Mouse (Mus musculus) kidney, embryonic 14.5 days (tissue): ENCODE results near the gene Ttll11. TPM values are rescaled to one million over a fixed set of nuclear protein-coding genes. Genes with fewer than 3 reads are reported as not detected.

ENCODE experiments used
- ATAC-seq: fragments of 200-750 bp; cut with Nextera tagmentation; 2 replicates; pipeline ENCODE4 v1.8.0; 2017; ENCODE audit warnings: moderate number of reproducible peaks, mild to moderate bottlenecking, moderate TSS enrichment, moderate library complexity; ENCODE audit not compliant: low FRiP score, low TSS enrichment
- H3K27ac ChIP-seq: fragments of 300-500 bp; sonication (generic); 2 replicates; pipeline ENCODE4 v1.5.1; 2014; ENCODE audit warnings: low read depth, mild to moderate bottlenecking, low read length, moderate library complexity, mixed read lengths
- H3K27me3 ChIP-seq: fragments of 300-500 bp; sonication (generic); 2 replicates; pipeline ENCODE4 v1.6.1; 2014; ENCODE audit warnings: mild to moderate bottlenecking, low read length; ENCODE audit not compliant: control insufficient read depth, insufficient read depth
- H3K36me3 ChIP-seq: fragments of 300-500 bp; sonication (generic); 2 replicates; pipeline ENCODE4 v1.6.1; 2014; ENCODE audit warnings: low read length, mixed read lengths; ENCODE audit not compliant: control insufficient read depth, insufficient read depth
- H3K4me1 ChIP-seq: fragments of 300-500 bp; sonication (generic); 2 replicates; pipeline ENCODE4 v1.6.1; 2014; ENCODE audit warnings: low read length, mixed read lengths; ENCODE audit not compliant: control insufficient read depth, insufficient read depth
- H3K4me2 ChIP-seq: fragments of 300-500 bp; sonication (generic); replicated peaks from 2 replicates; pipeline ENCODE4 v1.6.1; 2014; ENCODE audit warnings: low read depth, mild to moderate bottlenecking, low read length
- H3K4me3 ChIP-seq: fragments of 300-500 bp; sonication (generic); 2 replicates; pipeline ENCODE4 v1.5.1; 2014; ENCODE audit warnings: mild to moderate bottlenecking, low read length
- H3K9ac ChIP-seq: fragments of 300-500 bp; sonication (generic); 2 replicates; pipeline ENCODE4 v1.6.1; 2014; ENCODE audit warnings: low read depth, mild to moderate bottlenecking, low read length, moderate library complexity
- H3K9me3 ChIP-seq: fragments of 300-500 bp; sonication (generic); 2 replicates; pipeline ENCODE4 v1.6.1; 2016; ENCODE audit warnings: low read length; ENCODE audit not compliant: control insufficient read depth
- WGBS: fragments of 180-500 bp; shearing (Covaris S2); extraction: QIAGEN DNeasy Blood & Tissue Kit; methylation state at CpG from one replicate; pipeline ENCODE4 v1.1.7; 2014; 5-methylcytosine and 5-hydroxymethylcytosine counted together
- polyA plus RNA-seq: library from polyadenylated mRNA; unstranded; fragments of >200 nt; fragmentation: Nextera tagmentation; extraction: Ambion mirVana; gene quantifications from 2 replicates; pipeline ENCODE4 v1.2.1, GENCODE M21; 2014

Ttll11 gene
- polyA plus RNA-seq, 1 experiment from 2014 or later: 0.58 TPM

DNA sequence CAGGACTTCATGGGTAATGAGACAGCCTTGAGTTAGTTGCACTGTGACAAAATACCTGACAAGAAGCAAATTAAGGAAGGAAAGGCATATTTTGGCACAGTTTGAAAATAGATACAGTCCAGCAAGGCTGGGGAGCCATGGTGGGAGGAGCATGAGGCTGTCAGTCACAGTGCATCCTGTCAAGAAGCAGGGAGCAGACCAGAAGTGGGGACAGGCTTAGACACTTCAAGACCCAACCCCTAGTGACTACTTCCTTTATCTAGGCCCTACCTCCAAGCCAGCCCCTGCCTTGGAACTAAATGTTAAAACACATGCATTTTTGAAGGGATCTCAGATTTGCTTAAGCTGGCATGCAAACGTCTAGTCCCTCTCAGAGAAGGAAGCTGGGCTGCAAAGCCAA lies 20.7 kb upstream of the Ttll11 start:
- Histone ChIP-seq H3K36me3 (no peaks in the 10 kb centered on the region), H3K4me1 (no peaks in the 10 kb centered on the region), H3K9me3 (no peaks in the 10 kb centered on the region), H3K9ac (no peak overlapping the region), H3K4me3 (no peak overlapping the region), H3K4me2 (no peak overlapping the region), H3K27me3 (no peaks in the 10 kb centered on the region), H3K27ac (no peak overlapping the region)
- WGBS: 68% methylated on average over 1 of the region's 1 CpGs
- ATAC-seq: no peak

DNA sequence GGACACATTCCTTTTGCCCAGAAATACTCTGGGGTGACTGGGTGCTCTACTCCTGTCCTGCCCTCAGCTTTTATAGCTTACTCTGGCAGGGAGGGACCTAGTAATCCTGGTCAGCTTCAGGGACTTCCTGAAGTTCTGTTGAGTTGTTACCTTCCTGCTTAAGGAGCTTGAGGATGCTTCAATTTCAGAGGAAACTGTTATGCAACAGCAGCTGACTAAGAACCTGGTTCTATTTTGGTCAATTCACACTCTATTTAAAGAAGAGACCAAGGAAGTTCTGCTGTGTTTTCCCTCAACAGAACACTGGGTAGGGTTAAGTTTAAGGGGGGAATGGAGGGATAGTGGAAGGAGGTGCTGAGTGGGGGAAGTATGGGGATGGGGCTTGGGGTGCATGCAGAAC lies 19.5 kb upstream of the Ttll11 start:
- ATAC-seq: no peak
- Histone ChIP-seq H3K4me3 (no peak overlapping the region), H3K9me3 (no peaks in the 10 kb centered on the region), H3K27me3 (no peaks in the 10 kb centered on the region), H3K4me2 (no peak overlapping the region), H3K9ac (no peak overlapping the region), H3K36me3 (no peaks in the 10 kb centered on the region), H3K27ac (no peak overlapping the region), H3K4me1 (no peaks in the 10 kb centered on the region)

DNA sequence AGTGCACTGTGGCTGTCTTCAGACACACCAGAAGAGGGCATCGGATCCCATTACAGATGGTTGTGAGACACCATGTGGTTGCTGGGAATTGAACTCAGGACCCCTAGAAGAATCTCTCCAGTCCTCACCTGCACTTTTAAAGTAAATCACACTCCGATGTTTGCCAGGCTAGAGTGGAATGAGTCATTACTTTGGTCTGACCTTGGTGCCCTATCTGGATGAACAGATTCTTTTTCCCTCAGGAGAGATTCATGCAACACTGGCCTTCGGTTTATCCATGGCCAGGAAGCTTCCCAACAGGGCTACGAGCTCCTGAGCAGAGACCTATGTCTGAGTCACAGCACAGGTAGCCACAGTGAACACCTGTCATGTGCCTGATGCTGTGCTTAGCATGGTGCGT lies 18.7 kb upstream of the Ttll11 start:
- Histone ChIP-seq H3K36me3 (no peaks in the 10 kb centered on the region), H3K4me3 (no peak overlapping the region), H3K9ac (no peak overlapping the region), H3K4me2 (no peak overlapping the region), H3K27ac (no peak overlapping the region), H3K27me3 (no peaks in the 10 kb centered on the region), H3K9me3 (no peaks in the 10 kb centered on the region), H3K4me1 (no peaks in the 10 kb centered on the region)
- WGBS: 85% methylated on average over 5 of the region's 5 CpGs
- no peak for ATAC-seq

DNA sequence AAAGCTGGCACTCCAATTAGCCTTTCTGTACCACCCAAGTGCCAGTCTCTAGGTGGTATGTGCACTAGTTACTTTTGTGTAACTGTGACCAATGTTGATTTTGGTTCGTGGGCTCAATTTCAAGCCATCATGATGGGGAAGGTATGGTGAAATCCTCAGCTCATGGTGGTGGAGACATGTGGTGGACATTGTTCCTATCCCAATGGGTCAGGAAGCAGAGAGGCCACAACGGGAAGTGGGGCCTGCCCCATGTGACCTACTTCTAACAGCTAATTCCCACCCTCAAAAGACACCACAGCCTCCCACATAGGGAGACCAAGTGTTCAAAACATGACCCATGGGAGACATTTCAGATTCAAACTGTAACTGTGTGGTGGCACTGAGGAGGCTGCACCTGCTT lies 17.0 kb upstream of the Ttll11 start:
- H3K36me3 ChIP-seq: no peaks in the 10 kb centered on the region
- H3K4me1 ChIP-seq: no peaks in the 10 kb centered on the region
- no peaks in the 10 kb centered on the region for H3K9me3 ChIP-seq
- H3K9ac ChIP-seq: no peak overlapping the region
- no peaks in the 10 kb centered on the region for H3K27me3 ChIP-seq
- H3K27ac ChIP-seq: no peak overlapping the region
- no peak overlapping the region for H3K4me3 ChIP-seq
- ATAC-seq: no peak
- no peak overlapping the region for H3K4me2 ChIP-seq
- 72% methylated on average over 2 of the region's 2 CpGs for WGBS

DNA sequence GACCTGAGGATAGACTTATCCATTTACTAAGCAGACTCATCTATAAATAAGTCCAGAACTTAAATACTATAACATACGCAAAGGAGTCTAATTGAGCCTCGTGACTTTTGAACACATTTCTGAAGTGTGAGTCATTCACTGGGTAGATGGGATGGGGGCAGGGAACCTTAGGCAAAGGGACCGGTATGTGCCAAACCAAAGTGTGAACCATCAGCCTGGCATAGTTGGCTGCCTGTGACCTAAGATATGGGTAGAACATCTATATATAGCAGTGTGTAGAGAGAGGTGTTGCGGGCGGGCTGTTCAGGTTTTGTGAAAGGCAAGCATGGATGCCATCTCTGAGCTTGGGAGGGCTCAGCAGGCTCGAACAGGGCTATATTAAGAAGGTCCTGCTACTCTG lies 14.6 kb upstream of the Ttll11 start:
- no peaks in the 10 kb centered on the region for H3K27me3 ChIP-seq
- 85% methylated on average over 6 of the region's 6 CpGs for WGBS

DNA sequence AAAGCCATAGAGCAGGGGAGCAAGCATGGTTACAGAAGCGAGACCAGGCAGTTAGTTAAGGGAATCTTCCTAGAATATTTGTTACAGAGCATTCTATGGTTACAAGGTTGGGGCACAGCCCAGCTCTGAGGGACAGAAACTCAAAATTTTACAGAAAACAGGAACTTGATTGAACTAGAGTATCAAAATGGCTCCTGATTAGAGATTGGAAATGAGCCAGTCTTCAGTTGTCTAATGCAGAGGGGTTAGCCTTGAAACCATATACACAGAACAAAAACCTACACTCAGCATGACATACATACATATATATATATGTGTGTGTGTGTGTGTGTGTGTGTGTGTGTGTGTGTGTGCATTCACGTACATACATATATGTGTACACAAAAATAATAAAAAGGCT lies 13.8 kb upstream of the Ttll11 start:
- ATAC-seq: no peak
- Histone ChIP-seq H3K9ac (no peak overlapping the region), H3K27me3 (no peaks in the 10 kb centered on the region), H3K4me2 (no peak overlapping the region), H3K36me3 (no peaks in the 10 kb centered on the region), H3K27ac (no peak overlapping the region), H3K9me3 (no peaks in the 10 kb centered on the region), H3K4me1 (no peaks in the 10 kb centered on the region), H3K4me3 (no peak overlapping the region)
- 76% methylated on average over 2 of the region's 2 CpGs for WGBS

More for the DNA sequence above, 14.6 kb upstream of the Ttll11 start:
- no peak overlapping the region for H3K27ac ChIP-seq
- no peak overlapping the region for H3K9ac ChIP-seq
- no peak for ATAC-seq
- no peak overlapping the region for H3K4me2 ChIP-seq
- H3K36me3 ChIP-seq: no peaks in the 10 kb centered on the region
- no peaks in the 10 kb centered on the region for H3K4me1 ChIP-seq
- H3K4me3 ChIP-seq: no peak overlapping the region
- no peaks in the 10 kb centered on the region for H3K9me3 ChIP-seq

DNA sequence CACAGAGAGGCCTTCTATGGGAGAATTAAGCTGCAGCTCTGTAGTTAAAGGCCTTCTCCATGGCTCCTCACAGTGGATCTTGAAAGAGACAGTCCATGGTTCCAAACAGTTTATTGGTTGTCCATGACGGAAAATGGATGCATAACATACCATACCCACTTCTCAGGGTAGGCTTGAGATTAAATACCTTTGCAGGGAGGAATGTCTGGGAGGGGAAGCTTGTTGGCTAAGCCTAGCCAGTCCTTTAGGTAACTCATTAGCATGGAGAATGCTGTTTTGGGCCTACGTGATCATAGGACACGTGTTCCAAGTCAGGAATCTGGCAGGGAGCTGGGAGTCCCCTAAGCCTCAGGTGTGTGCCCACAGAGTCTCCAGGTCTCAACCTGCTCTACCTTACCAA lies 12.5 kb upstream of the Ttll11 start:
- H3K27me3 ChIP-seq: no peaks in the 10 kb centered on the region
- 84% methylated on average over 3 of the region's 3 CpGs for WGBS
- no peak overlapping the region for H3K27ac ChIP-seq

DNA sequence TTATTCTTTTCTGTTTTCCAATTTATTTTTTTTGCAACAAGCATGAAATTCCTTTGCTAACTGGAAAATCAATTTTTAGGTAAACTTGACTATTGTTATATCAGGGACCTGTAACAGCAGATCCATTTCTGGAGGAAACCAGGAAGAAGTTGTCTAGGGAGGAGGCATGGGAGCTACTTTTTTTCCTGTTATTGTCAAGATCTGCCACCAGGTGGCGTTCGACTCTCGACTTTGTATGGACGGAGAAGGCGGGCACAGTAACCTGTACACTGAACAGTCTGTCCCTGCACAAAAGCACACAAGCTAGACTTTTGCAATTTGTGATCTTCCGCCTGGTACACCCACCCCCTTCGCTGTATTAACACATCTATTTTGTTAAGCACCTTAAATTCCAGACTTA lies 4.2 kb upstream of the Ttll11 start:
- no peaks in the 10 kb centered on the region for H3K36me3 ChIP-seq
- no peaks in the 10 kb centered on the region for H3K4me1 ChIP-seq
- ATAC-seq: no peak
- H3K4me3 ChIP-seq: no peak overlapping the region
- H3K9me3 ChIP-seq: no peaks in the 10 kb centered on the region
- H3K27me3 ChIP-seq: no peaks in the 10 kb centered on the region
- H3K4me2 ChIP-seq: no peak overlapping the region
- H3K9ac ChIP-seq: no peak overlapping the region
- 4% methylated on average over 7 of the region's 7 CpGs for WGBS
- no peak overlapping the region for H3K27ac ChIP-seq

More for the DNA sequence above, 12.5 kb upstream of the Ttll11 start:
- Histone ChIP-seq H3K9ac (no peak overlapping the region), H3K9me3 (no peaks in the 10 kb centered on the region), H3K4me1 (no peaks in the 10 kb centered on the region), H3K4me2 (no peak overlapping the region), H3K36me3 (no peaks in the 10 kb centered on the region), H3K4me3 (no peak overlapping the region)
- ATAC-seq: no peak

DNA sequence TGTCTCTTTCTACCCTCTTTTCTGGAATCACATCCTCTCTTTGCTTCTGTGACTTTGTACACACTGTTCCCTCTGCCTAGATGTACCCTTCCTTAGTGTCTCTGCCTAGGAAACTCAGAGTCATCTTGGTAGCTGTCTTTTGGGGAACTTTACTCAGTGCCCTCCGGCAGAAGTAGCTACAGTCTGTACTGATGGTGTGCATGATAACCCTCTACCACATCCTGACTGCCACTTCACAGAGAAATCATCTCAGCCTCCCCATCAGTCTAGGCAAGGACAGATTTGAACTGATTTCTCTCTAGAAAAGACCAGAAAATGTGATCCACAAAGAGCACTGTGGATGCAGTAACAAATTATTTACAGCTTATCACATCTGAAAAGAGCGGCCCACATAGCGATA lies 2.2 kb upstream of the Ttll11 start:
- Histone ChIP-seq H3K36me3 (no peaks in the 10 kb centered on the region), H3K4me1 (no peaks in the 10 kb centered on the region), H3K4me2 (no peak overlapping the region), H3K27ac (no peak overlapping the region), H3K9ac (no peak overlapping the region), H3K9me3 (no peaks in the 10 kb centered on the region), H3K4me3 (no peak overlapping the region), H3K27me3 (no peaks in the 10 kb centered on the region)
- 75% methylated on average over 3 of the region's 3 CpGs for WGBS
- ATAC-seq: no peak
